Mouse (Mus musculus): ENCODE results near the gene Plekha6. TPM values are rescaled to one million over a fixed set of nuclear protein-coding genes. Genes with fewer than 3 reads are reported as not detected.
A peak's percentile ranks its signal among the peaks of the same experiment; 100 is the strongest.

Gene Plekha6
- total and polyA plus RNA-seq, 2 experiments from 2014 or later: 11.9 to 49.3 TPM

GRCm38 (mm10) chr1:133171357-133171756 lies 7.3 kb downstream of the Plekha6 start:
- ATAC-seq (ENCODE audit: low FRiP score): peak; percentile 34; the same call in 1 of the 2 replicates

GRCm38 (mm10) chr1:133175150-133175549 lies 11.1 kb downstream of the Plekha6 start:
- TF ChIP-seq CTCF (IDR thresholded peaks at IDR 0.05): no peak
- H3K9me3 ChIP-seq (ENCODE audit: low read length): no peaks in the 10 kb centered on the region
- no peak overlapping the region for H3K27ac ChIP-seq (ENCODE audit: low read depth, low read length)
- WGBS: 77% methylated on average over 6 of the region's 6 CpGs
- H3K27me3 ChIP-seq (ENCODE audit: insufficient read depth, low read length): no peaks in the 10 kb centered on the region
- no peak overlapping the region for H3K4me2 ChIP-seq (ENCODE audit: low read depth, low read length, poor library complexity, severe bottlenecking)
- ATAC-seq (ENCODE audit: low FRiP score): no peak
- no peak overlapping the region for H3K4me3 ChIP-seq (ENCODE audit: low read depth, low read length)
- no peak overlapping the region for H3K9ac ChIP-seq (replicated peaks; ENCODE audit: low read length, poor library complexity, severe bottlenecking)
- no peaks in the 10 kb centered on the region for H3K36me3 ChIP-seq (ENCODE audit: insufficient read depth, low read length)
- no peak for DNase-seq (ENCODE audit: low spot score)
- H3K4me1 ChIP-seq (ENCODE audit: insufficient read depth, low read length): no peaks in the 10 kb centered on the region

More at GRCm38 (mm10) chr1:133171357-133171756, 7.3 kb downstream of the Plekha6 start:
- Histone ChIP-seq H3K4me2 (ENCODE audit: low read depth, low read length, poor library complexity, severe bottlenecking) (no peak overlapping the region), H3K9me3 (ENCODE audit: low read length) (no peaks in the 10 kb centered on the region), H3K4me1 (ENCODE audit: insufficient read depth, low read length) (no peaks in the 10 kb centered on the region), H3K9ac (replicated peaks; ENCODE audit: low read length, poor library complexity, severe bottlenecking) (no peak overlapping the region), H3K36me3 (ENCODE audit: insufficient read depth, low read length) (no peaks in the 10 kb centered on the region), H3K4me3 (ENCODE audit: low read depth, low read length) (no peak overlapping the region), H3K27me3 (ENCODE audit: insufficient read depth, low read length) (no peaks in the 10 kb centered on the region), H3K27ac (ENCODE audit: low read depth, low read length) (no peak overlapping the region)
- WGBS: 71% methylated on average over 9 of the region's 9 CpGs
- DNase-seq (ENCODE audit: low spot score): peak; percentile 63
- TF ChIP-seq CTCF (IDR thresholded peaks at IDR 0.05): no peak

GRCm38 (mm10) chr1:133177480-133178172 lies 13.6 kb downstream of the Plekha6 start:
- DNase-seq (ENCODE audit: low spot score) (peak; percentile 90), ATAC-seq (ENCODE audit: low FRiP score) (no peak)
- Histone ChIP-seq H3K36me3 (ENCODE audit: insufficient read depth, low read length) (no peaks in the 10 kb centered on the region), H3K4me2 (ENCODE audit: low read depth, low read length, poor library complexity, severe bottlenecking) (no peak overlapping the region), H3K27me3 (ENCODE audit: insufficient read depth, low read length) (no peaks in the 10 kb centered on the region), H3K4me1 (ENCODE audit: insufficient read depth, low read length) (no peaks in the 10 kb centered on the region), H3K9me3 (ENCODE audit: low read length) (no peaks in the 10 kb centered on the region), H3K4me3 (ENCODE audit: low read depth, low read length) (no peak overlapping the region), H3K27ac (ENCODE audit: low read depth, low read length) (0 out of 2 replicates have a peak overlapping the region, but pooled peaks have one; percentile 43), H3K9ac (replicated peaks; ENCODE audit: low read length, poor library complexity, severe bottlenecking) (no peak overlapping the region)
- 54% methylated on average over 8 of the region's 8 CpGs for WGBS
- TF ChIP-seq CTCF (IDR thresholded peaks at IDR 0.05): peak; percentile 96

- no peak overlapping the region for H3K9ac ChIP-seq (replicated peaks; ENCODE audit: low read length, poor library complexity, severe bottlenecking)
- no peaks in the 10 kb centered on the region for H3K36me3 ChIP-seq (ENCODE audit: insufficient read depth, low read length)
- H3K27me3 ChIP-seq (ENCODE audit: insufficient read depth, low read length): no peaks in the 10 kb centered on the region
- WGBS: 73% methylated on average over 11 of the region's 11 CpGs
- TF ChIP-seq CTCF (IDR thresholded peaks at IDR 0.05): no peak
- ATAC-seq (ENCODE audit: low FRiP score): no peak
- no peaks in the 10 kb centered on the region for H3K9me3 ChIP-seq (ENCODE audit: low read length)
- DNase-seq (ENCODE audit: low spot score): peak; percentile 89
- H3K27ac ChIP-seq (ENCODE audit: low read depth, low read length): peak overlapping the region; percentile 32; the same call in 1 of the 2 replicates
- H3K4me3 ChIP-seq (ENCODE audit: low read depth, low read length): no peak overlapping the region
- peaks cover 2% of the 10 kb centered on the region; the same call in 1 of the 2 replicates for H3K4me1 ChIP-seq (ENCODE audit: insufficient read depth, low read length)
- H3K4me2 ChIP-seq (ENCODE audit: low read depth, low read length, poor library complexity, severe bottlenecking): no peak overlapping the region
Measured at GRCm38 (mm10) chr1:133178732-133179440, 14.9 kb downstream of the Plekha6 start.

GRCm38 (mm10) chr1:133181072-133182015 lies 17.3 kb downstream of the Plekha6 start:
- Histone ChIP-seq H3K4me3 (ENCODE audit: low read depth, low read length) (peak overlapping the region; percentile 77), H3K27me3 (ENCODE audit: insufficient read depth, low read length) (no peaks in the 10 kb centered on the region), H3K36me3 (ENCODE audit: insufficient read depth, low read length) (no peaks in the 10 kb centered on the region), H3K4me2 (ENCODE audit: low read depth, low read length, poor library complexity, severe bottlenecking) (peak overlapping the region; percentile 55), H3K9ac (replicated peaks; ENCODE audit: low read length, poor library complexity, severe bottlenecking) (peak overlapping the region; percentile 83), H3K4me1 (ENCODE audit: insufficient read depth, low read length) (peaks cover 2% of the 10 kb centered on the region; the same call in 1 of the 2 replicates), H3K9me3 (ENCODE audit: low read length) (no peaks in the 10 kb centered on the region), H3K27ac (ENCODE audit: low read depth, low read length) (peak overlapping the region; percentile 95)
- peak; percentile 96 for DNase-seq (ENCODE audit: low spot score)
- under 1% methylated on average over 31 of the region's 31 CpGs for WGBS
- ATAC-seq (ENCODE audit: low FRiP score): peak; percentile 85
- peak; percentile 97 for TF ChIP-seq CTCF (IDR thresholded peaks at IDR 0.05)

Data from midbrain, postnatal 0 days (tissue).